Mouse (Mus musculus) central nervous system, embryonic 18 days (tissue): Measurements from ENCODE around the gene Zfx. TPM values are rescaled to one million over a fixed set of nuclear protein-coding genes. Genes with fewer than 3 reads are reported as not detected.

Experiments used
- polyA plus RNA-seq: library from polyadenylated mRNA; depleted of rRNA; stranded (reverse); fragments of >200 nt; gene quantifications from 2 replicates; pipeline ENCODE4 v1.2.3, GENCODE M21; 2012; rRNA removed

Zfx gene
- 12.4 and 13.1 TPM in 2 replicates for polyA plus RNA-seq

DNA sequence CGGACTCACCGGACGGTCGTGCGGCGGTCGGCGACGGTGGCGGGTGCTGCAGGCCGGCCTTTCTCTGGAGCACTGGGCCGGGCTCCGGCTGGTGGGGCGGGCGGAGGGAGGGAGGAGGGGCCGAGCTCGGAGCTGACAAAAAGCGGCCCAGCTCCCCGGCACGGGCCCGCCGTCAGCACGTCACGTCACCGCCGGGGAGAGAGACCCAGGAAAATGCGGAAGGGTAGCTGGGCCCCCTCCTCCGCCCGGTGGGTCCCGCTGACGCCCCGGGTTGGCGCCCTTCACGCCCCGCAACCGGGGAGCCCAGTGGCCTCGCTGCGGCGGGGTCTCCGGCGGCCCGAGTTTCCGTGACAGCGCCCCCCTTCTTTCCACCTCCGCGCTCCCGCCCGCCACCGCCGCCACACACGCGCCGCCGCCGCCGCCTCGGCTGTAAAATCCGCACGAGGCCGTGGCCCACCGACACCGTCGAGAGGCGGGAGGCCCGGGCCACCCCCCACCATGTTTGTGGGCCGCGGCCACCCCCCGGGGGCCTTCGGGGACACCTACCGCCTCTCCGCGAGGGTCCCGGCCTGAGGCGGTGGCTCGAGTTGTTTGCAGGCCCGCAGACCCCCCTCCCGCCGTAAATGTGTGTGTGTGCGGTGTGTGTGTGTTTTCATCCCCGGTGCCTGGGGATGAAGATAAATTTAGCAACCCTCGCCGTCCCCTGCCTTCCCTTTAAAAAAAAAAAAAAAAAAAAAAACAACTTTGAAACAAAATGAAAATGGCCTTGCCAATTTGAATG is at the start of gene Zfx:
Gene Zfx, minus strand, starts transcription at position 644 of the 781 bp plus-strand sequence.

Other genes with a start within 250 kb of the Zfx start
- gene AU015836, start 155.0 kb downstream of the Zfx start, polyA plus RNA-seq: not detected in 2 replicates
- 96.5 and 98.3 TPM in 2 replicates for gene Eif2s3x, start 89.2 kb upstream of the Zfx start, polyA plus RNA-seq
- 4.2 and 5.4 TPM in 2 replicates for gene Klhl15, start 110.9 kb upstream of the Zfx start, polyA plus RNA-seq
- 0.38 and 0.40 TPM in 2 replicates for gene Fam90a1b, start 243.1 kb upstream of the Zfx start, polyA plus RNA-seq
- 36.4 and 38.0 TPM in 2 replicates for gene Apoo, start 243.4 kb upstream of the Zfx start, polyA plus RNA-seq